8 mouse cellular contexts compared by ENCODE assay signal in genomic region chr16:17732841-17733340, GRCm38 (mm10). TPM values are rescaled to one million over a fixed set of nuclear protein-coding genes. Genes with fewer than 3 reads are reported as not detected.
DNase-seq lines count a peak whose midpoint lies in the region; ATAC-seq and TF ChIP-seq lines count a peak whose summit lies in the region.

Gene Med15, minus strand, starts transcription at chr16:17732891.

- H3K79me2 ChIP-seq in liver, adult 2 months (ENCODE audit: control insufficient read depth, insufficient read depth, low read length), result no peaks in the 10 kb centered on the region

- TF ChIP-seq CTCF in liver, adult 2 months (IDR thresholded peaks at IDR 0.05; ENCODE audit: low read depth, low read length), result no peak
- no peak for TF ChIP-seq CTCF in bone marrow macrophage, adult 2 months (IDR thresholded peaks at IDR 0.05; ENCODE audit: low read depth, low read length)

- H3K27me3 ChIP-seq in liver, adult 2 months (ENCODE audit: control insufficient read depth, insufficient read depth, low read length), result 0 out of 2 replicates have a peak, but pooled peaks cover 3% of the 10 kb centered on the region
- H3K27me3 ChIP-seq in intestine, embryonic 15.5 days (replicated peaks), result no peaks in the 10 kb centered on the region

- no peaks in the 10 kb centered on the region for H3K36me3 ChIP-seq in liver, adult 2 months (ENCODE audit: control insufficient read depth, insufficient read depth, low read length)
- no peaks in the 10 kb centered on the region for H3K36me3 ChIP-seq in intestine, embryonic 15.5 days

- H3K9me3 ChIP-seq in intestine, embryonic 15.5 days, result no peaks in the 10 kb centered on the region

- H3K4me1 ChIP-seq in liver, adult 2 months (ENCODE audit: control insufficient read depth, insufficient read depth, low read length), result no peaks in the 10 kb centered on the region
- no peaks in the 10 kb centered on the region for H3K4me1 ChIP-seq in bone marrow macrophage, adult 2 months (ENCODE audit: control insufficient read depth, insufficient read depth, low read length)
- no peaks in the 10 kb centered on the region for H3K4me1 ChIP-seq in intestine, embryonic 15.5 days (replicated peaks)

- no peak within 1 kb of the TSS for H3K27ac ChIP-seq in liver, adult 2 months (replicated peaks; ENCODE audit: insufficient read depth, low read depth, low read length)
- no peak within 1 kb of the TSS for H3K27ac ChIP-seq in bone marrow macrophage, adult 2 months (ENCODE audit: insufficient read depth, low read depth, low read length)
- H3K27ac ChIP-seq in intestine, embryonic 15.5 days, result no peak within 1 kb of the TSS

- no peak within 1 kb of the TSS for H3K9ac ChIP-seq in liver, adult 2 months (ENCODE audit: low read depth, low read length)
- H3K9ac ChIP-seq in intestine, embryonic 15.5 days, result no peak within 1 kb of the TSS

- WGBS in liver, adult 2 months, result 63% methylated on average over 3 of the region's 3 CpGs
- WGBS in intestine, embryonic 15.5 days, result 33% methylated on average over 3 of the region's 3 CpGs

- no peak for TF ChIP-seq POLR2A in liver, adult 2 months (IDR thresholded peaks at IDR 0.05; ENCODE audit: extremely low read depth, insufficient read depth, low read length)
- TF ChIP-seq POLR2A in bone marrow macrophage, adult 2 months (IDR thresholded peaks at IDR 0.05; ENCODE audit: borderline replicate concordance, low read depth, low read length), result no peak

- no peak within 1 kb of the TSS for H3K4me3 ChIP-seq in liver, adult 2 months (ENCODE audit: insufficient read depth, low read depth, low read length)
- H3K4me3 ChIP-seq in bone marrow macrophage, adult 2 months (ENCODE audit: insufficient read depth, low read length), result no peak within 1 kb of the TSS
- H3K4me3 ChIP-seq in intestine, embryonic 15.5 days (replicated peaks), result no peak within 1 kb of the TSS

- no peak for ATAC-seq in intestine, embryonic 15.5 days
- ATAC-seq in megakaryocyte-erythroid progenitor cell, adult 5-6 weeks (replicated peaks; ENCODE audit: low FRiP score, low TSS enrichment, poor library complexity, severe bottlenecking), result no peak

- no peak for DNase-seq in liver, adult 2 months (ENCODE audit: extremely low read depth, low read depth, low spot score)
- DNase-seq in liver, result no peak
- no peak for DNase-seq in gastrocnemius, postnatal 14 days
- no peak for DNase-seq in cerebellum, adult 11 months
- DNase-seq in lung, postnatal 36 days, result no peak

- H3K4me2 ChIP-seq in intestine, embryonic 15.5 days (replicated peaks), result no peak within 1 kb of the TSS

- intact Hi-C loops in gastrocnemius, postnatal 14 days (cut with DNase I; ENCODE audit: low total_unique reads), result no loop called here

RNA-seq across cellular contexts. Expression of gene Med15, which starts in this region (rescaled TPM):
- 14.8 and 23.4 TPM in 2 replicates for total RNA-seq in liver, adult 2 months (2014; rRNA removed)
- 32.6 and 49.7 TPM in 2 replicates for polyA plus RNA-seq in liver, adult 2 months (2012; rRNA removed)
- polyA plus RNA-seq in bone marrow macrophage, adult 2 months (2012; ENCODE audit: insufficient read depth, insufficient read length, missing spikeins), result 82.4 and 105 TPM in 2 replicates
- 10 to 100 TPM; 19.8 to 20.9 TPM for total RNA-seq in gastrocnemius, postnatal 14 days (2021)
- 38.0 and 43.0 TPM in 2 replicates for polyA plus RNA-seq in intestine, embryonic 15.5 days (2015; fragmentation: Nextera tagmentation; extraction: Ambion mirVana)
- total RNA-seq in megakaryocyte-erythroid progenitor cell, adult 5-6 weeks (2014; fragmentation: Nextera tagmentation), result 81.6 and 102 TPM in 2 replicates
- 21.5 and 22.6 TPM in 2 replicates for total RNA-seq in megakaryocyte-erythroid progenitor cell, adult 5-6 weeks (2017)
